Mouse (Mus musculus): ENCODE measurements around the gene Lhpp. TPM values are rescaled to one million over a fixed set of nuclear protein-coding genes. Genes with fewer than 3 reads are reported as not detected.

The Lhpp gene
- total RNA-seq (2015; ENCODE audit: low replicate concordance): 1.7 and 2.5 TPM in 2 replicates
- 1.8 and 3.6 TPM in 2 replicates for total RNA-seq (2017; ENCODE audit: low replicate concordance)

- ATAC-seq (replicated peaks; ENCODE audit: low FRiP score, poor library complexity, severe bottlenecking): peak; percentile 92
These were observed at the start of gene Lhpp for GRCm38 (mm10) chr7:132610468-132611318. Gene Lhpp (plus strand): TSS chr7:132610638.

GRCm38 (mm10) chr7:132565831-132566230 lies 44.6 kb upstream of the Lhpp start:
- no peak for ATAC-seq (replicated peaks; ENCODE audit: low FRiP score, poor library complexity, severe bottlenecking)

GRCm38 (mm10) chr7:132568817-132569216 lies 41.6 kb upstream of the Lhpp start:
- no peak for ATAC-seq (replicated peaks; ENCODE audit: low FRiP score, poor library complexity, severe bottlenecking)

- peak; percentile 80 for ATAC-seq (replicated peaks; ENCODE audit: low FRiP score, poor library complexity, severe bottlenecking)
These were observed 40.4 kb upstream of the Lhpp start for GRCm38 (mm10) chr7:132570071-132570470.

GRCm38 (mm10) chr7:132571481-132571880 lies 39.0 kb upstream of the Lhpp start:
- ATAC-seq (replicated peaks; ENCODE audit: low FRiP score, poor library complexity, severe bottlenecking): no peak

- no peak for ATAC-seq (replicated peaks; ENCODE audit: low FRiP score, poor library complexity, severe bottlenecking)
These were observed 37.7 kb upstream of the Lhpp start for GRCm38 (mm10) chr7:132572738-132573137.

GRCm38 (mm10) chr7:132573205-132573604 lies 37.2 kb upstream of the Lhpp start:
- ATAC-seq (replicated peaks; ENCODE audit: low FRiP score, poor library complexity, severe bottlenecking): no peak

GRCm38 (mm10) chr7:132574646-132575045 lies 35.8 kb upstream of the Lhpp start:
- ATAC-seq (replicated peaks; ENCODE audit: low FRiP score, poor library complexity, severe bottlenecking): no peak

GRCm38 (mm10) chr7:132575623-132576022 lies 34.8 kb upstream of the Lhpp start:
- ATAC-seq (replicated peaks; ENCODE audit: low FRiP score, poor library complexity, severe bottlenecking): peak; percentile 71

GRCm38 (mm10) chr7:132576116-132576650 lies 34.3 kb upstream of the Lhpp start, which contains the start of gene Oat:
Gene Oat (minus strand): TSS chr7:132576398.
- peak; percentile 95 for ATAC-seq (replicated peaks; ENCODE audit: low FRiP score, poor library complexity, severe bottlenecking)

GRCm38 (mm10) chr7:132576891-132577290 lies 33.5 kb upstream of the Lhpp start:
- ATAC-seq (replicated peaks; ENCODE audit: low FRiP score, poor library complexity, severe bottlenecking): no peak

- no peak for ATAC-seq (replicated peaks; ENCODE audit: low FRiP score, poor library complexity, severe bottlenecking)
These were observed 29.9 kb upstream of the Lhpp start for GRCm38 (mm10) chr7:132580511-132580910.

GRCm38 (mm10) chr7:132581441-132581840 lies 29.0 kb upstream of the Lhpp start:
- ATAC-seq (replicated peaks; ENCODE audit: low FRiP score, poor library complexity, severe bottlenecking): no peak

- ATAC-seq (replicated peaks; ENCODE audit: low FRiP score, poor library complexity, severe bottlenecking): no peak
These were observed 24.5 kb upstream of the Lhpp start for GRCm38 (mm10) chr7:132585695-132586491.

- no peak for ATAC-seq (replicated peaks; ENCODE audit: low FRiP score, poor library complexity, severe bottlenecking)
These were observed 23.3 kb upstream of the Lhpp start for GRCm38 (mm10) chr7:132587167-132587566.

GRCm38 (mm10) chr7:132589610-132590009 lies 20.8 kb upstream of the Lhpp start:
- no peak for ATAC-seq (replicated peaks; ENCODE audit: low FRiP score, poor library complexity, severe bottlenecking)

- no peak for ATAC-seq (replicated peaks; ENCODE audit: low FRiP score, poor library complexity, severe bottlenecking)
These were observed 16.7 kb upstream of the Lhpp start for GRCm38 (mm10) chr7:132593762-132594161.

GRCm38 (mm10) chr7:132594325-132594724 lies 16.1 kb upstream of the Lhpp start:
- no peak for ATAC-seq (replicated peaks; ENCODE audit: low FRiP score, poor library complexity, severe bottlenecking)

- ATAC-seq (replicated peaks; ENCODE audit: low FRiP score, poor library complexity, severe bottlenecking): no peak
These were observed 14.7 kb upstream of the Lhpp start for GRCm38 (mm10) chr7:132595787-132596186.

- ATAC-seq (replicated peaks; ENCODE audit: low FRiP score, poor library complexity, severe bottlenecking): no peak
These were observed 13.7 kb upstream of the Lhpp start for GRCm38 (mm10) chr7:132596557-132597250.
